Mouse (Mus musculus) lung, embryonic 15.5 days (tissue): ENCODE data around the gene Hsd11b1. TPM values are rescaled to one million over a fixed set of nuclear protein-coding genes. Genes with fewer than 3 reads are reported as not detected.
A peak's percentile ranks its signal among the peaks of the same experiment; 100 is the strongest.

Source experiments
- ATAC-seq: fragments of 200-750 bp; cut with Nextera tagmentation; 2 replicates; pipeline ENCODE4 v1.8.0; 2017; ENCODE audit warnings: moderate number of reproducible peaks, borderline replicate concordance; ENCODE audit not compliant: low FRiP score, low TSS enrichment; ENCODE audit errors: extremely low read depth
- H3K27ac ChIP-seq: fragments of 300-500 bp; sonication (generic); 2 replicates; pipeline ENCODE4 v1.5.1; 2015; ENCODE audit warnings: moderate library complexity, mild to moderate bottlenecking, inconsistent platforms
- H3K27me3 ChIP-seq: fragments of 300-500 bp; sonication (generic); 2 replicates; pipeline ENCODE4 v1.6.1; 2015; ENCODE audit warnings: inconsistent platforms
- H3K36me3 ChIP-seq: fragments of 300-500 bp; sonication (generic); 2 replicates; pipeline ENCODE4 v1.6.1; 2015; ENCODE audit warnings: inconsistent platforms
- H3K4me1 ChIP-seq: fragments of 300-500 bp; sonication (generic); 2 replicates; pipeline ENCODE4 v1.6.1; 2015; ENCODE audit warnings: inconsistent platforms
- H3K4me2 ChIP-seq: fragments of 300-500 bp; sonication (generic); 2 replicates; pipeline ENCODE4 v1.6.1; 2015; ENCODE audit warnings: inconsistent platforms, mild to moderate bottlenecking, moderate library complexity
- H3K4me3 ChIP-seq: fragments of 300-500 bp; sonication (generic); 2 replicates; pipeline ENCODE4 v1.5.1; 2015; ENCODE audit warnings: mild to moderate bottlenecking, inconsistent platforms
- H3K9ac ChIP-seq: fragments of 300-500 bp; sonication (generic); 2 replicates; pipeline ENCODE4 v1.6.1; 2015; ENCODE audit warnings: inconsistent platforms
- H3K9me3 ChIP-seq: fragments of 300-500 bp; sonication (generic); 2 replicates; pipeline ENCODE4 v1.6.1; 2016; ENCODE audit warnings: inconsistent platforms
- WGBS: fragments of 180-500 bp; shearing (Covaris S2); methylation state at CpG from one replicate; pipeline ENCODE4 v1.1.7; 2015; 5-methylcytosine and 5-hydroxymethylcytosine counted together
- polyA plus RNA-seq: library from polyadenylated mRNA; unstranded; fragments of >200 nt; fragmentation: Nextera tagmentation; extraction: Ambion mirVana; gene quantifications from 2 replicates; pipeline ENCODE4 v1.2.1, GENCODE M21; 2015

Hsd11b1 gene
- polyA plus RNA-seq, 1 experiment from 2014 or later: 27.1 TPM

DNA sequence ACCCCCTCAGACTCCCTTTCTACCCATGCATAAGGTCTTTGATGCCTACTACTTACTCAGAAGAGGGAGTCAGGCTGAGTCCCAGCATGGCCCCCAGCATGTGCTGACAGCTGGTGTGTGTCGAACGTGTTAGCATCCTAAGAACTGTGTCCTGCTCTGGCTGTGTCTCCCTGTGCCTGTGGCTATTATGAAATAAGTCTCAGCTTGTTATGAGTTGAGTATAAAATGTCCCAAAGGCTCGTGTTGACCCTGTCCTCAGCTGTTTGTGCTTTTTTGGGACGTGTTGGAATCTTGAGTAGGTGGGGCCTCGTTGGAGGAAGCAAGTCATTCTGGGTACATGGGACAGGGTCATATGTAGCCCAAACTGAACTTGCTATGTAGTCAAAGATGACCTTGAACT is 49.8 kb downstream of the Hsd11b1 start:
- Histone ChIP-seq H3K4me3 (no peak overlapping the region), H3K9ac (no peak overlapping the region), H3K36me3 (no peaks in the 10 kb centered on the region), H3K27ac (no peak overlapping the region), H3K4me1 (no peaks in the 10 kb centered on the region), H3K4me2 (no peak overlapping the region), H3K9me3 (no peaks in the 10 kb centered on the region), H3K27me3 (no peaks in the 10 kb centered on the region)
- ATAC-seq: peak; percentile 72
- WGBS: 57% methylated on average over 5 of the region's 5 CpGs

DNA sequence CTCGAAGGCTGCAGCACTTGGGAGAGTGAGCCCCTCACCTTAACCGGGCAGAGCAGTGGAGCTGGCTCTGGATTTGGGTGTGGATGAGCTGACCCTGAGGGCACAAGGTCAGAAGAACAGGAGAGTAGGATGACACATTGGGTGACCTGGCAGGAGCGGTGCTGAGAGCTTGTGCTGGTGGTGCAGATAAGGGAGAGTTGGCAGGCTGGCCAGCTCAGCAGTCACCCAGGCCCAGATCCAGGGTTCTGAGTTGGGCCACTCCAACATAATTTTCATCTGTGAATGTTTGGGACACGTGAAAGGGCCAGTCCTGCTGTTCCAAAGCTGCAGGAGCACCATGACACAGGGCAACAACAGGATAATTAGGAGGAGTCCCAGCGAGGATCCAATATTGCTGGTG is 52.5 kb downstream of the Hsd11b1 start:
- no peaks in the 10 kb centered on the region for H3K27me3 ChIP-seq
- no peak overlapping the region for H3K27ac ChIP-seq
- H3K9ac ChIP-seq: no peak overlapping the region
- ATAC-seq: no peak
- no peak overlapping the region for H3K4me3 ChIP-seq
- H3K36me3 ChIP-seq: no peaks in the 10 kb centered on the region
- H3K4me2 ChIP-seq: no peak overlapping the region
- 49% methylated on average over 5 of the region's 5 CpGs for WGBS
- H3K9me3 ChIP-seq: no peaks in the 10 kb centered on the region
- no peaks in the 10 kb centered on the region for H3K4me1 ChIP-seq

DNA sequence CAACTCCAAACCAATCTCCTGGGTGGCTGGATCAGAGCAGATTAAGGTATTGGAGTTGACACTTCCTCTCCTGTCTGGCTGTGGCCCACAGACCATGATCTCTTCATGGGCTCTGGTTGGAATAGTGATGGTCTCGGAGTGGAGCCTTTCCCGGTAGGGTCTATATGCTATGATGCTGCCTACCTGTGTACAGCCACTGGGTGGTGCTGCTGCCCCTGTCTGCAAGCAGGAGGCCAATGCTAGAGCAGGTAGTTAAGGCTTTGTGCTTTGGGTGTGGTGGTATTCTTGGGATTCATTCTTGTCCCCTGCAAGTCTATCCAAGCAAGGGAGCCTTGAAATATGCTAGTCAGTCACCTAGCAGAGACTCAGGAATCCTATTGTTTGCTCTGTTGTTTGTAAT is 55.7 kb downstream of the Hsd11b1 start:
- H3K4me2 ChIP-seq: no peak overlapping the region
- H3K9me3 ChIP-seq: no peaks in the 10 kb centered on the region
- H3K9ac ChIP-seq: no peak overlapping the region
- 0 out of 2 replicates have a peak, but pooled peaks have one; percentile 53 for ATAC-seq
- H3K27ac ChIP-seq: no peak overlapping the region
- no peaks in the 10 kb centered on the region for H3K27me3 ChIP-seq
- 37% methylated on average over 2 of the region's 2 CpGs for WGBS
- no peaks in the 10 kb centered on the region for H3K4me1 ChIP-seq
- no peaks in the 10 kb centered on the region for H3K36me3 ChIP-seq
- no peak overlapping the region for H3K4me3 ChIP-seq

DNA sequence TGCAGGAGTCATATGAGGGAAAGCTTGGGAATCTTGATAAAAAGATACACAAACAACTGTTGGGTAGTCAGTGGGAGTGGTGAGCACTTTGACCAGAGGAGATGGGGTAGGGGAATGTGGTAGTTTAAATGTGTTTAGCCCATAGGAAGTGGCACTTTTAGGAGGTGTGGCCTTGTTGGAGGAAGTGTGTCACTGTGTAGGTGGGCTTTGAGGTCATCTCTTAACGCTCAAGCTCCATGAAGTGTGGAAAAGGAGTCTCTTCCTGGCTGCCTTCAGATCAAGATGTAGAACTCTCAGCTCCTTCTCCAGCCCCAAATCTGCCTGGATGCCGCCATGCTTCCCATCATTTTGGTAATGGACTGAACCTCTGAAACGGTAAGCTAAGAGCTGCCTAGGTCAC is 56.4 kb downstream of the Hsd11b1 start, which contains the start of gene Lamb3:
Gene Lamb3 (plus strand): TSS at position 197 of the 400 bp plus-strand sequence.
- Histone ChIP-seq H3K9ac (no peak within 1 kb of the TSS), H3K9me3 (no peaks in the 10 kb centered on the region), H3K27me3 (no peaks in the 10 kb centered on the region), H3K36me3 (no peaks in the 10 kb centered on the region), H3K4me3 (no peak within 1 kb of the TSS), H3K4me2 (no peak within 1 kb of the TSS), H3K27ac (no peak within 1 kb of the TSS), H3K4me1 (no peaks in the 10 kb centered on the region)
- WGBS: 87% methylated on average over 3 of the region's 3 CpGs
- no peak for ATAC-seq

DNA sequence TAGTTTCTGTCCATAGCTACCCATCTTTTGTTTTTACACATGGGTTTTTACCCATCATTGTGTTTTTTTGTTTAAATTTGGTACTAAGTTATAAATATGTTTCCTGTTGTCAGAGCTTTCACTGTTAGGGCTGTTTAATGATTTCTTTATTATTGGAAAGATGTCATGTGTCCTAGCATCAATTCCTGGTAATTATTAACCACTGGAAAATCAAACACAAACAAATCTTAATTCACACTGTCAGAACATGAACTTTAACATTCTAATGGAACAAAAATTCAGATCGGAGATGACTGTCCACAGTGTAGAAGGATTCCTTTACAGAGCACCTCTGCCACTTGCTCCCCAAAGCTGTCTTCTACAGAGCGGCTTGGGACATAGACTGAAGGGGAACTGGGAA is 58.4 kb downstream of the Hsd11b1 start:
- WGBS: 89% methylated on average over 2 of the region's 2 CpGs
- H3K4me1 ChIP-seq: no peaks in the 10 kb centered on the region
- ATAC-seq: no peak
- no peaks in the 10 kb centered on the region for H3K9me3 ChIP-seq
- no peak overlapping the region for H3K9ac ChIP-seq
- no peak overlapping the region for H3K27ac ChIP-seq
- H3K4me2 ChIP-seq: no peak overlapping the region
- H3K36me3 ChIP-seq: no peaks in the 10 kb centered on the region
- no peaks in the 10 kb centered on the region for H3K27me3 ChIP-seq
- no peak overlapping the region for H3K4me3 ChIP-seq

DNA sequence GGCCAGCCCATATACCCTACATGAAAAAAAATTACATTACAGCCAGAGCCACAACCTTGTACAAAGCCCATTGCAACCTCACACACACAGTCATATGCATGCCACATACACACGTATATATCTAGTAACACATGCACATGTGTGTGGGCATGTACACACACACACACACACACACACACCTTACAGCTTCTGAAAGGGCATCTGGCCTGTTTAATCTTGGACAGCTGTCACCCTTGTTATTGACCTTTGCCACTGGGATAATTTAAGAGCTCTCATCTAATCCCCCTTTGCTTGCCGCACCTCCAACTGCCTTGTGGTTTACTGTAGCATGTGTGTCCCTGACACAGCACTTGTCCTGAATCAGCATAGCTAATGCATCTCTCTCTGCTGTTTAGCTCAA is 60.1 kb downstream of the Hsd11b1 start:
- Histone ChIP-seq H3K4me3 (no peak overlapping the region), H3K27me3 (no peaks in the 10 kb centered on the region), H3K9ac (no peak overlapping the region), H3K4me2 (no peak overlapping the region), H3K27ac (no peak overlapping the region), H3K36me3 (no peaks in the 10 kb centered on the region), H3K4me1 (no peaks in the 10 kb centered on the region), H3K9me3 (no peaks in the 10 kb centered on the region)
- ATAC-seq: no peak
- 66% methylated on average over 2 of the region's 2 CpGs for WGBS

DNA sequence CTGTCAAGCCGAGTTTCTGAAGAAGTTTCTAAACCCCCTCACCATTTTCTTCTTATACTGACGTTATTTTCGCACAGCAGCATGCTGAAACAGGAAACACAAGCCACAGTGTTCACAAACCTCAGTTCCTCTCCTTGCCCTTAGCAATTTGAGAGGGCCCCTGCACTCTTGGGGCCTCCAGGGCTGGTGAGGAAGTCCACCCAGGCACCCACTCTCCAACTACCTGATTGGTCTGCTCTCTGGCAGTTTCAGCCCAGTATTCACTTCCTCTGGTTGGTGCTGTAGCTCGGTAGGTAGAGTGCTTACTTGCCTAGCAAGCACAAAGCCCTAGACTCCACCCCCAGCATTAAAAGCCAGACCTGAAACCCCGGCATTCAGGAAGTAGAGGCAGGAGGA is 62.5 kb downstream of the Hsd11b1 start, which contains the start of gene Traf3ip3:
Gene Traf3ip3 (minus strand): TSS at position 321 of the 396 bp plus-strand sequence.
- H3K9ac ChIP-seq: no peak within 1 kb of the TSS
- H3K4me3 ChIP-seq: no peak within 1 kb of the TSS
- no peak within 1 kb of the TSS for H3K4me2 ChIP-seq
- no peaks in the 10 kb centered on the region for H3K4me1 ChIP-seq
- 53% methylated on average over 5 of the region's 5 CpGs for WGBS
- ATAC-seq: no peak
- no peaks in the 10 kb centered on the region for H3K9me3 ChIP-seq
- H3K36me3 ChIP-seq: no peaks in the 10 kb centered on the region
- no peak within 1 kb of the TSS for H3K27ac ChIP-seq
- no peaks in the 10 kb centered on the region for H3K27me3 ChIP-seq

DNA sequence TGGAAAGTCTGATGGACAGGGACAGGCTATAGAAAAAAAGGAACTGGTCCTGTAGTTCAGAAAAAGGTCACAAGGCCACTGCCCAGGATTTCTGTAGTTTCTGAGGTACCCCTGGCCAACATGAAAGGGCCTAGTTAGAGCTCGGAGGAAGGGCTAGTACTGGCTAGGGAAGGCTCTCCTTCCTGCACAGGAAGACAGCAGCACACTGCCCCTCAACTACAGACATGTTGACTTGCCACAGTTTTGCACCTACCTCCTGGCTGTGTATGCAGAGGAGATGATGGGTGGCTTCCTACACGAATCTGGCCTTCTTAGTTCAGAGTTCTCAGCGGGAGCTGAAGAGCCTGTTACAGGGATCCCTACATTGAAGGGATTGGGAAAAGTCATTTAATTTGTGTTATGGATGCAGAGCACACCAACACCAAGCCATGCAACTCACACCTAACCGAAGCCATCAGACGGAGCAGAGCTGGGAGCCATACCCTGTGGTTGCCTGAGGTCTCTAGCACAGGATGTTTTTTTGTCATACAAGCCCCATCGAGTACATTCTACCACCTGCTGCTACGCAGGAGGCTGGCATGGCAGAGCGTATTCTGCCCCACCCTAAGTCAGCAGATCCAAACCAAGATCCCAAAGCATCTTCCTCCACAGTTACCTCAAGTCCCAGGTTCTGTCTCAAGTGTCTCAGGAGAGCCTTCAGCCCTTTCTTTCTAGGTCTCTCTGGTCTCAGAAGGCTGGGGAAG is 63.1 kb downstream of the Hsd11b1 start:
- Histone ChIP-seq H3K4me3 (no peak overlapping the region), H3K9me3 (no peaks in the 10 kb centered on the region), H3K4me2 (no peak overlapping the region), H3K27me3 (no peaks in the 10 kb centered on the region), H3K9ac (no peak overlapping the region), H3K27ac (no peak overlapping the region), H3K4me1 (no peaks in the 10 kb centered on the region), H3K36me3 (no peaks in the 10 kb centered on the region)
- no peak for ATAC-seq
- 78% methylated on average over 8 of the region's 8 CpGs for WGBS

DNA sequence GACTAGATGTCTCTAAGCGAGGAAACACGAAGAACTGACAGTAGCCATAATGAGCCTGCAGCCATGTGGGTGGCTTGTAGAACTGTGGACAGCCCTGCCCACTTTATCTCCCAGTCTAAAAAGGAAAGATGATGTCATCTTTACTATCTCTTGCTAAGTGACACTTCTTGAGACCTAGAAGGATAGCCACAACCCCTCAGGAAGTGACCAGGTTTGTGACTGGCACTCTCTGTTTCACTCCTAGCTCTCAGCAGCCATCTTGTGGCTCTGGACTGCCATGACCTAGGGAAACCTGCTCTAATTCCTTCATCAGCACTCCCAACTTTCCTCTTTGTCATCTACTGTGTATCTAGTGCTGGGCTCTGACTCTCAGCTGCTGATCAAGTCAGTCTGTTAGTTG is 65.6 kb downstream of the Hsd11b1 start:
- Histone ChIP-seq H3K27me3 (no peaks in the 10 kb centered on the region), H3K4me1 (no peaks in the 10 kb centered on the region), H3K36me3 (no peaks in the 10 kb centered on the region), H3K4me3 (no peak overlapping the region), H3K9me3 (no peaks in the 10 kb centered on the region), H3K9ac (no peak overlapping the region), H3K4me2 (no peak overlapping the region), H3K27ac (no peak overlapping the region)
- ATAC-seq: no peak
- WGBS: 80% methylated on average over 2 of the region's 2 CpGs

DNA sequence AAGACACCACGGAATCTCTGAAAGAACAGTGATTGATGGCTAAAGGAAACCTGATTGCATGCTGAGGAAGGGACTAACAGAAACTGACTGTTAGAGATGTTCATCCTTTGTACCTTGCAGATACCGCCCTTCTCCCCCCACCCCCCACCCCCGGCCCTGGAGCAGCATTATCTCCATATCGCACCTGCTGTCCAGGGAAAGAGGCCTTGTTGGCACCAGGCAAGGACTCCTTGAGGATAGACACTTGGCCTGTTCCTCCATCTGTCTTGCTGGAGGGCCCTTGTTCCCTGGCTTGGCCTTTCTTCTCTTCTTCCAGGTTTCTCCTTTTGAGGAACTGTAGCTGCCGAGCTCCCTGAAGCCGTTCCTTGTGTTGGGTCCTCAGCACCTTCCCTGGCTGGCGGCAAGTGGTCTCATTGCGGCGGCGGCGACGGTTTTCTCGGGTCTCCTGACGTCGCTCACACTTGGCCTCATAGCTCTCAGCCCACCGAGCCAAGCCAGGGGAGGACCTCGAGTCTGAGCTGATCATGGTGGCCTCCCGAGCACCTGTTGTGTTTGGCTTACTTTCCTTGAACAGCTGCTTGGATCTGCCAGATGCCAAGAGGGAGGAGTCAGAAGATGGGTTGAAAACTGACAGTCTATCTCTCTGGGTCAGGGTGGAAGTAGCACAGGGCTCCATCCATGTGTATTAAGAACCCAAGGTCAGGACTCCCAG is 66.2 kb downstream of the Hsd11b1 start:
- Histone ChIP-seq H3K36me3 (no peaks in the 10 kb centered on the region), H3K9ac (no peak overlapping the region), H3K4me3 (no peak overlapping the region), H3K27ac (no peak overlapping the region), H3K9me3 (no peaks in the 10 kb centered on the region), H3K27me3 (no peaks in the 10 kb centered on the region), H3K4me1 (no peaks in the 10 kb centered on the region), H3K4me2 (no peak overlapping the region)
- ATAC-seq: no peak
- WGBS: 76% methylated on average over 18 of the region's 18 CpGs

DNA sequence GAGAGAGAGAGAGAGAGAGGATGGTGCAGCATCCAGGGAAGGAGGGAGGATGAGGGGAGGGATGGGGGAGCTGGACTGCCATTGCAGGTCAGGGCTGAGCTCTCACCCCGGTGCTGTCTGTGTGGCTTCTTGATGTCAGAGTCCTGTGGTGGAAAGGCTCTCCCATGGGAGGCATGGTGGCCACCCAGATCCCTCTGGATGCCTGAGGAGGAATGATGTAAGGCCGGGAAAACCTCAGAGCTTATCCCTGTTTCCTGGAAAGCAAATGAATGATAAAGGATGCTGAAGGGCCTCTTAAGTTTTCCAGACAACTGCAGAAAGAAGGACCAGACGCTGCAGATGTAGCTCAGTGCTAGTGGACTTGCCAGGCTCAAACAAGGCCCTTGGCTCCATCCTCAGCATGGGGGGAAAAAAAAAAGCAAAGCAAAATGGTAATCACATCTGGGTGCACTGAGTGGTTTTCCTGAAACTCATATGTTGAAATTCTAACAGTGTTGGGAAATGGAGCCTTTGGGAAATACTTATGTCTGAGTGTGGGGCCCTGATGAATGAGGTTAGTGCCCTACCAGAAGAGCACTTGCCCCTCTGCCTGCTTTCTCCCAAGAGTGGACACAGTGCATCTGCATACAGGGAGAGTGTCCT is 68.6 kb downstream of the Hsd11b1 start:
- Histone ChIP-seq H3K9me3 (no peaks in the 10 kb centered on the region), H3K9ac (no peak overlapping the region), H3K27ac (no peak overlapping the region), H3K27me3 (no peaks in the 10 kb centered on the region), H3K4me1 (peaks cover 3% of the 10 kb centered on the region), H3K4me2 (no peak overlapping the region), H3K4me3 (no peak overlapping the region), H3K36me3 (no peaks in the 10 kb centered on the region)
- ATAC-seq: no peak
- WGBS: 58% methylated on average over 3 of the region's 3 CpGs
